Mouse (Mus musculus) liver, postnatal 0 days (tissue): ENCODE results near the gene Cryba2.
A peak's percentile ranks its signal among the peaks of the same experiment; 100 is the strongest.

ENCODE experiments used
- CTCF ChIP-seq: sonication (generic); IDR thresholded peaks from 2 replicates; pipeline ENCODE4 v1.5.1; 2016; ENCODE audit warnings: antibody characterized with exemption, low read depth
- EP300 ChIP-seq: IDR thresholded peaks from 2 replicates; pipeline ENCODE4 v1.6.1; 2016; ENCODE audit warnings: antibody characterized with exemption, low read depth, mild to moderate bottlenecking

GRCm38 (mm10) chr1:74926721-74927120 lies 33.8 kb upstream of the Cryba2 start:
- peak; percentile 90 for TF ChIP-seq CTCF
- no peak for TF ChIP-seq EP300
